In the genomic region with DNA sequence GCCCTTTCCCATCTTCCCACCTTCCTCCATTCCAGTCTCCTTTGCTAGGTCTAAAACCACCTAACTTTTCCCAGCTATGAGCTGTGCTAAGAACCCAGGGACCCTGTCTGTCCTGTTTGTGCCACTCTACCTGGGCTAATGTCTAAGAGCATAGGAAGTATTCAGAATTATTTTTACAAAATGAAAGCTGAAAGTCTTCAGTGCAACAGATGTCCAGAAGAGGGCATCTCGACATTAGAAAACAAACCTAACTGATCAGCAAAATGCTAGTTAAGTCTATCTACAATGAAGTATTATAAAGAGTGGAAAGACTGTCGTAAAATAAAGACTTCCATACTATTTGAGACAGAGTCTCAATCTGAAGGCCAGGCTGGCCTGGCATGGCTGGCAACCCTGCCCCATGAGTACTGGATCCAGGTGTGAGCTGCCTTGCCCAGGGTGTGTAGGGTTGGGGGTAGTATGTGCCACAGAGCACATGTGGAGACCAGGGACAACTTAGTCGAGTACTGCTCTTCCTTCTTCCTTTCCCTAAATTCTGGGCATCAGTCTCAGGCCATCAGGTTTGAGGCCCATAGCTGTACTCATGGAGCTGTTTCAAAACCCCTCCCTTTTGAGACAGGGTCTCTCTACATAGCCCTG, we compare ENCODE assay signal across 7 mouse cellular contexts. TPM values are rescaled to one million over a fixed set of nuclear protein-coding genes. Genes with fewer than 3 reads are reported as not detected.
DNase-seq lines count a peak whose midpoint lies in the region; ATAC-seq and TF ChIP-seq lines count a peak whose summit lies in the region.

No protein-coding gene starts in this region.

- no peak overlapping the region for H3K9ac ChIP-seq in hindbrain, embryonic 14.5 days
- no peak overlapping the region for H3K9ac ChIP-seq in CH12.LX (ENCODE audit: insufficient read depth, low read depth)
- no peak overlapping the region for H3K9ac ChIP-seq in kidney, postnatal 0 days (ENCODE audit: low read depth, low read length)

- no peak for TF ChIP-seq EP300 in CH12.LX (IDR thresholded peaks at IDR 0.05; ENCODE audit: low read length)

- in situ Hi-C loops in CH12.LX (cut with MboI; ENCODE audit: low pct_ligation_motif_present, low pct_unique_long_range_greater_than_20kb, low sequenced_read_pairs): loop anchor here (10.0 kb wide), 3 partner anchors 131 to 471 kb away; no protein-coding TSS in a partner anchor

- peak; percentile 87 for TF ChIP-seq RAD21 in CH12.LX (IDR thresholded peaks at IDR 0.05; ENCODE audit: low read depth, low read length)

- no peak overlapping the region for H3K4me2 ChIP-seq in hindbrain, embryonic 14.5 days (replicated peaks)
- no peak overlapping the region for H3K4me2 ChIP-seq in CH12.LX (ENCODE audit: insufficient read depth, low read depth, poor library complexity, severe bottlenecking)
- no peak overlapping the region for H3K4me2 ChIP-seq in kidney, postnatal 0 days (ENCODE audit: low read length)

- peak; percentile 33 to 86; a peak in 2 of 4 replicates for TF ChIP-seq CTCF in CH12.LX (conservative IDR thresholded peaks at IDR 0.05 in 1 of 2, IDR thresholded peaks at IDR 0.05 in 1 of 2; ENCODE audit: low read depth in 2 of 2, low read length in 2 of 2)
- peak; percentile 81 for TF ChIP-seq CTCF in kidney, postnatal 0 days (IDR thresholded peaks at IDR 0.05; ENCODE audit: low read depth)

- H3K27me3 ChIP-seq in hindbrain, embryonic 14.5 days (ENCODE audit: control insufficient read depth, insufficient read depth, low read length): no peaks in the 10 kb centered on the region
- no peaks in the 10 kb centered on the region for H3K27me3 ChIP-seq in hindbrain, embryonic 10.5 days (ENCODE audit: insufficient read depth, poor library complexity, severe bottlenecking)
- no peaks in the 10 kb centered on the region for H3K27me3 ChIP-seq in CH12.LX (replicated peaks)
- no peaks in the 10 kb centered on the region for H3K27me3 ChIP-seq in kidney, postnatal 0 days (ENCODE audit: insufficient read depth, low read length)

- H3K4me1 ChIP-seq in hindbrain, embryonic 14.5 days (replicated peaks; ENCODE audit: control insufficient read depth, insufficient read depth, low read length): no peaks in the 10 kb centered on the region
- H3K4me1 ChIP-seq in hindbrain, embryonic 10.5 days (replicated peaks): no peaks in the 10 kb centered on the region
- no peaks in the 10 kb centered on the region for H3K4me1 ChIP-seq in CH12.LX (ENCODE audit: control insufficient read depth in 1 of 2, insufficient read depth in 2 of 2)
- H3K4me1 ChIP-seq in kidney, postnatal 0 days (replicated peaks; ENCODE audit: insufficient read depth, low read length): peaks cover 2% of the 10 kb centered on the region; the same call in 1 of the 2 replicates

- DNase-seq in hindbrain, embryonic 14.5 days (ENCODE audit: low spot score): peak; percentile 69
- no peak for DNase-seq in hindbrain, embryonic 10.5 days (ENCODE audit: low spot score)
- peak; percentile 40 for DNase-seq in CH12.LX (ENCODE audit: extremely low read depth)
- peak; percentile 16 for DNase-seq in brain, embryonic 18.5 days (ENCODE audit: low read depth, low spot score)
- peak; percentile 78 for DNase-seq in kidney, postnatal 0 days (ENCODE audit: low spot score)
- no peak for DNase-seq in urinary bladder, adult 2 months (ENCODE audit: low spot score)

- no peak overlapping the region for H3K27ac ChIP-seq in hindbrain, embryonic 14.5 days
- H3K27ac ChIP-seq in hindbrain, embryonic 10.5 days: no peak overlapping the region
- H3K27ac ChIP-seq in CH12.LX (ENCODE audit: insufficient read depth, low read depth): no peak overlapping the region
- H3K27ac ChIP-seq in kidney, postnatal 0 days: no peak overlapping the region

- WGBS in hindbrain, embryonic 14.5 days: 65% methylated on average over 3 of the region's 3 CpGs
- 71% methylated on average over 3 of the region's 3 CpGs for WGBS in hindbrain, embryonic 10.5 days
- WGBS in kidney, postnatal 0 days: 53% methylated on average over 3 of the region's 3 CpGs

- dilution Hi-C loops in CH12.LX (cut with MboI; ENCODE audit: extremely low pct_ligation_motif_present, extremely low pct_unique_long_range_greater_than_20kb, low sequenced_read_pairs): no loop called here

- H3K9me3 ChIP-seq in hindbrain, embryonic 14.5 days (ENCODE audit: control insufficient read depth, low read length): no peaks in the 10 kb centered on the region
- H3K9me3 ChIP-seq in hindbrain, embryonic 10.5 days: no peaks in the 10 kb centered on the region
- H3K9me3 ChIP-seq in CH12.LX (replicated peaks; ENCODE audit: low read length): no peaks in the 10 kb centered on the region
- no peaks in the 10 kb centered on the region for H3K9me3 ChIP-seq in kidney, postnatal 0 days (replicated peaks; ENCODE audit: low read length)

- no peaks in the 10 kb centered on the region for H3K79me2 ChIP-seq in CH12.LX (replicated peaks; ENCODE audit: control insufficient read depth, extremely low read depth, insufficient read depth, poor library complexity, severe bottlenecking)

- TF ChIP-seq POLR2A in CH12.LX (IDR thresholded peaks at IDR 0.05; ENCODE audit: low read depth, low read length): no peak

- no peaks in the 10 kb centered on the region for H3K36me3 ChIP-seq in hindbrain, embryonic 14.5 days (replicated peaks; ENCODE audit: control insufficient read depth, insufficient read depth)
- no peaks in the 10 kb centered on the region for H3K36me3 ChIP-seq in hindbrain, embryonic 10.5 days
- peaks cover 0 to 2% of the 10 kb centered on the region in 2 experiments for H3K36me3 ChIP-seq in CH12.LX (replicated peaks in 1 of 2; ENCODE audit: control insufficient read depth in 1 of 2, insufficient read depth in 1 of 2, low read length in 1 of 2)
- H3K36me3 ChIP-seq in kidney, postnatal 0 days (ENCODE audit: insufficient read depth, low read length): no peaks in the 10 kb centered on the region

- H3K4me3 ChIP-seq in hindbrain, embryonic 14.5 days (replicated peaks; ENCODE audit: low read length): no peak overlapping the region
- no peak overlapping the region for H3K4me3 ChIP-seq in hindbrain, embryonic 10.5 days
- H3K4me3 ChIP-seq in CH12.LX (replicated peaks in 1 of 3; ENCODE audit: low read depth in 2 of 3, low read length in 2 of 3, poor library complexity in 1 of 3): no peak overlapping the region
- no peak overlapping the region for H3K4me3 ChIP-seq in kidney, postnatal 0 days (replicated peaks; ENCODE audit: low read depth, low read length)

- no peak for ATAC-seq in hindbrain, embryonic 14.5 days (ENCODE audit: low FRiP score)
- ATAC-seq in kidney, postnatal 0 days (replicated peaks; ENCODE audit: low FRiP score, low read depth): no peak
- peak; percentile 70; the same call in 1 of the 2 replicates for ATAC-seq in neutrophil, adult 5-6 weeks (ENCODE audit: extremely low read depth, insufficient number of reproducible peaks, low FRiP score, poor library complexity, severe bottlenecking)

TF ChIP-seq in CH12.LX, 34 proteins besides CTCF, POLR2A, EP300 and RAD21:
- TF ChIP-seq SMC3 (IDR thresholded peaks at IDR 0.05; ENCODE audit: low read depth, low read length) (peak; percentile 70), ZKSCAN1 (IDR thresholded peaks at IDR 0.05; ENCODE audit: borderline replicate concordance, low read depth, low read length) (no peak), JUND (conservative IDR thresholded peaks at IDR 0.05; ENCODE audit: low read depth, low read length) (no peak), TBP (conservative IDR thresholded peaks at IDR 0.05; ENCODE audit: low read depth, low read length) (no peak), JUN (IDR thresholded peaks at IDR 0.05; ENCODE audit: insufficient read depth, low read depth, low read length) (no peak), BHLHE40 (IDR thresholded peaks at IDR 0.05; ENCODE audit: low read depth, low read length) (no peak), ZC3H11A (IDR thresholded peaks at IDR 0.05; ENCODE audit: low read depth, low read length) (peak; percentile 54), NRF1 (IDR thresholded peaks at IDR 0.05; ENCODE audit: low read depth, low read length) (no peak), MAFK (IDR thresholded peaks at IDR 0.05; ENCODE audit: insufficient replicate concordance, low read length) (peak; percentile 92)

RNA-seq across cellular contexts. Expression of a gene that starts 28.3 kb away (rescaled TPM):
- polyA plus RNA-seq in hindbrain, embryonic 14.5 days (2014; fragmentation: Nextera tagmentation; extraction: Ambion mirVana): 0.65 and 1.1 TPM in 2 replicates
- not detected in 2 replicates for polyA plus RNA-seq in hindbrain, embryonic 10.5 days (2016; fragmentation: Nextera tagmentation; extraction: Ambion mirVana)
- total RNA-seq in CH12.LX (2012; rRNA removed) (0.04 TPM in 1 of 2 replicates, not detected in the other), CH12.LX (2014; rRNA removed) (not detected in 2 replicates)
- not detected in 2 replicates for polyA plus RNA-seq in CH12.LX (2012; ENCODE audit: insufficient read length, low read depth)
- 34.8 and 37.2 TPM in 2 replicates for polyA plus RNA-seq in kidney, postnatal 0 days (2015; fragmentation: Nextera tagmentation; extraction: Ambion mirVana)
- total RNA-seq in neutrophil, adult 5-6 weeks (2017): not detected in 2 replicates
- 0.30 and 0.44 TPM in 2 replicates for polyA plus RNA-seq in urinary bladder, adult 2 months (2012; rRNA removed)

Comparison
In these comparisons a context has a peak if more than half of its experiments do, and no peak if none do; other contexts are left out.
1. DNase-seq: peak in hindbrain, embryonic 14.5 days (single experiment), CH12.LX (single experiment), brain, embryonic 18.5 days (single experiment) and kidney, postnatal 0 days (single experiment); none in hindbrain, embryonic 10.5 days (single experiment) and urinary bladder, adult 2 months (single experiment).
2. RNA of a gene that starts 28.3 kb away (polyA plus RNA-seq): 34.8 to 37.2 TPM in kidney, postnatal 0 days; 0.65 to 1.1 TPM in hindbrain, embryonic 14.5 days, 0.30 to 0.44 TPM in urinary bladder, adult 2 months, not detected in hindbrain, embryonic 10.5 days and not detected in CH12.LX; every median in the first group is over 10 times any median in the second.